Mouse (Mus musculus) NIH3T3 (cell line): ENCODE results near the gene Hyls1.
"Not testable (repeated sequence)": the region's sequence is repeated elsewhere in the genome, so short reads cannot be mapped to it uniquely, and the experiment has no call there.

ENCODE experiments used
- DNase-seq: peaks from one replicate; pipeline ENCODE4 v3.0.0-alpha.2; 2012; ENCODE audit warnings: low read depth

Hyls1 gene

GRCm38 (mm10) chr9:35569571-35570534 is at the start of gene Hyls1, which contains the start of gene Pate2:
Gene Hyls1 (minus strand): TSS chr9:35570398.
Gene Pate2 (plus strand): TSS chr9:35570284.
- peak; percentile 96 for DNase-seq

GRCm38 (mm10) chr9:35616784-35617183 is 46.6 kb upstream of the Hyls1 start:
- not testable (repeated sequence) for DNase-seq

DNA sequence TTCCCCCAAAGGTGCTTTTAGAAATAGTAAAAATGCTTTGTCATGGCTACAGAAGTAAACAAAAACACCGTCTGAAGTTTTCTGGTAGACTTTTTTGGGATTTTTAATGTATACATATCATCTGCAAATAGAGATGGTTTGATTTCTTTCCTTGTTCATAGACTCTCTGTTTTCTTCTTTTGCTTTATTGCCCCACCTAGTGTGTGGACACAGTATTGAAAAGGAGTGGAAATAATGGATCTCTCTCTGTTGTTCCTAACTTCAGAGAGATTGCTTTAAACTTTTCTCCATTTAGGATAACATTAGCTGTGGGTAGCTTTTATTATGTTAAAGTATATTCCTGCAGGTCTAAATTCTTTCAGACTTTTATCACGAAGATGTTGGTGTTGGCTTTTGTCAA is 43.8 kb upstream of the Hyls1 start:
- peak; percentile 28 for DNase-seq

- DNase-seq, result no peak
These were observed 41.6 kb upstream of the Hyls1 start, which contains the start of gene Pate4 for GRCm38 (mm10) chr9:35611841-35612240. Gene Pate4 (minus strand): TSS chr9:35611941.

DNA sequence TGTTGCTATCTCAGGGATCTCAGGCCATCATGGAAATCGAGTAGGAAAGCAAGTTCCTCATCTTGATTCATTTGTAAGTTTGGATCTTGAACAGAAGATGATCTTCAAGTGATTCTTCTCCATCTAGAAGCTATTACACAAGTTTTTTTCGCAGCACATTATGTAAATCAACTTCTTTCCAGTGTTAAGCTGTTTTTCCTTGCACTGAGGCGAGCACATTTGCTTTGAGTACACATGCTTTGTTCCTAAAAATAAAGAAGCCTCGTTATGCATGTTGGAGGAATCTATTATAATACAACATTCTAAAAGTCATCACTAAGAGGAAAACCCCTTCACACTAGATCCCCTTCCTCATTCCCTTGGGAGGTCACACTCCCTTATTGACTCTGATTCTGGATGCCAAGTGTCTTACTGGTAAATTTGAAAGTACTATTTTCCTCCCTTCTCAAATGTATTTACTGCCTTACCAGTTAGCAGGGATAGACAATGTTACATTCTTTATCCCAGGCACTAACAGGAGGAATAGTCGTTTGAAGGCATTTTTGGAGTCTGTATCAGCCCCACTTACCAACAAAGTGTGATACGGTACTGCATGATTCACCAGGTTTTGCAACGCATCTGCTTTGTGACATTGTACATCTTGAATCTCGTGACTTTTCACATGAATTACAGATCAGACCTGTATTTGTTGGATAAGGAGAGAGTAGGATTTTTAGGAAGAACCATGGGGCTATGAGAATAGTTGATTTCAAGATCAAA is 37.6 kb upstream of the Hyls1 start:
- no peak for DNase-seq

DNA sequence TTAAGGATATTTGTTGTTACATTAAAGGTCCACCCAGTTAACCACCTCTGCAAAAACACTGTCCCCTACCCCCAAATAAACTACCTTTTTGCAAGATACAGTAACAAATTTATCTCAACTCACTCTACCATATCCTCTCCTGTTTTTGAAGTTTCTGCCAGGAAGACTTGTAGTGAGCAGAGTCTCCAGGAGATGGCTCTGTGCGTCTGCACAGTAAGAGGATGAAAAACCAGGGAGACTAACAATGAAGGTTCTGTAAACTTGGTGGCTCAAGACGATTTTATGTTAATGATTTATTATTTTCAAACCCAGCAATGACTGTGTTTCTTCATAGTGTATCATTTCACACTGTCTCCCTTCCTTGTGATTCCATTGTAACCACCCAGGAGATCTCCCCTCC is 22.7 kb upstream of the Hyls1 start:
- DNase-seq, result peak; percentile 68

- DNase-seq, result no peak
These were observed 17.5 kb upstream of the Hyls1 start for GRCm38 (mm10) chr9:35587674-35588073.

- no peak for DNase-seq
These were observed 4.2 kb upstream of the Hyls1 start for GRCm38 (mm10) chr9:35574416-35574815.

DNA sequence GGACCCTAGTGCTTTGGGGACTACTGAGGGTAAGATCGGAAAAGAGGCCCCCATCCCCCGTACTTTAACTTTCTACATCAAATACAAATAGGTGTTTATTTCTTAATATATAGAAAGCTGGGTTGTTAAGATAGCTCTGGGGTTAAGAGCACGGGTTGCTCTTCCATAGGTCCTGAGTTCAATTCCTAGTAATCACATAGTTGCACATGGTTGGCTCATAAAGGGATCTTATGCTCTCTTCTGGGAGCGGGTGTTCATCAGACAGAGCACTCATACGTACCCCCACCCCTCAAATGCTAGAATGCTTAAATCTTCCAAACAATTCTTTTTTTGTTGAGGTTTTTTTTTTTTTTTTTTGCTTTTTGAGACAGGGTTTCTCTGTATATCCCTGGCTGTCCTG is 465 bp upstream of the Hyls1 start:
- no peak for DNase-seq

GRCm38 (mm10) chr9:35567995-35568394 is 2.2 kb downstream of the Hyls1 start:
- DNase-seq, result no peak

- DNase-seq, result no peak
These were observed 5.5 kb downstream of the Hyls1 start for GRCm38 (mm10) chr9:35564536-35565240.

GRCm38 (mm10) chr9:35561583-35561982 is 8.6 kb downstream of the Hyls1 start:
- no peak for DNase-seq

DNA sequence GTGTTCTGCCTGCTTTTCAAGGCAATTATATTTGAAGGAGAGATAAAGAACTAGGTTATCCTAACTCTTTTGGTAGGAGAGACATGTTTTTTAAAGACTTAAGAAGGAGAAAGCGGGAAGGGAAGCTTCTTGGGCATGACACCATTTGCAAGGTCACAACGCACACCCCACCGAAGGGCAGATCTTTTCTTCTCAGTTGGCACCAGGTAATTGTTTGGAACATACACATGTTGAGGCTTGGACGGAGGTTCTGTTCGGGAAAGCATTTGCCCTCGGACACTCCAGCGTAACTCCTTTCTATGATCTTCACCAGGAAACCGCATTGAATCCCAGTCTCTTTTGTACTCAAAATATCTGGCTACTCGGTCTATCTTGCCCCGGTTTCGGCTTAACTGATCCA is 9.1 kb downstream of the Hyls1 start:
- DNase-seq, result no peak

- peak; percentile 84 for DNase-seq
These were observed 10.9 kb downstream of the Hyls1 start for GRCm38 (mm10) chr9:35559009-35559890.

GRCm38 (mm10) chr9:35558257-35559008 is 11.8 kb downstream of the Hyls1 start, which contains the start of the genes Ddx25 and Pus3:
Gene Ddx25 (minus strand): TSS chr9:35558528.
Gene Pus3 (plus strand): TSS chr9:35558595.
- DNase-seq, result no peak

DNA sequence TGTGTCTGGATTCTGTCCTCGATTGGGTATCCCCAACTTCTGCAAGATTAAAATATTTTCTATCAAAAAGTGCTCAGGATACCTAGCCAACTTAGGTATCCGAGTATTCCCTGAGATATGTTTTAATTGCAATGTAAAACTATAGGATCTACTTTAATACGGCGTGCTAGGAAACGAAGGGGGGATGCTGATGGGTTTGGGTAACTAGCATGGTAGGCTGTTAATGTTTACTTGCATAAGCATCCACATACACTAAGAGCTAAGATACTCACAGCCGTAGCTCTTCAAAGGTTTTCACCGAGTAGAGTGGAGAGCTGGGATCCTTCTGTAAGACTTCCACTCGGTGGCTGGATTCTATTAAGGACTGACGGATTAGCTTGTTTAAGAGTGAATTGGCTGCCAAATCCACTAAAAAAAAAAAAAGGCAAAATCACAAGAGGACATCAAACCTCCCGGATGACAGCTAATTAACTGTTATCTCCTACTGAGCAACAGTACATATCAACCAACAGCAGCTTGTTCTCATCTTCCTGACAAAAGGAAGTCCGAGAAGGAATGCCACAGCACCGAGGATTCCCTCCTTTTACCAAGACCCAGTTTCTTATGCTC is 13.6 kb downstream of the Hyls1 start:
- no peak for DNase-seq

DNA sequence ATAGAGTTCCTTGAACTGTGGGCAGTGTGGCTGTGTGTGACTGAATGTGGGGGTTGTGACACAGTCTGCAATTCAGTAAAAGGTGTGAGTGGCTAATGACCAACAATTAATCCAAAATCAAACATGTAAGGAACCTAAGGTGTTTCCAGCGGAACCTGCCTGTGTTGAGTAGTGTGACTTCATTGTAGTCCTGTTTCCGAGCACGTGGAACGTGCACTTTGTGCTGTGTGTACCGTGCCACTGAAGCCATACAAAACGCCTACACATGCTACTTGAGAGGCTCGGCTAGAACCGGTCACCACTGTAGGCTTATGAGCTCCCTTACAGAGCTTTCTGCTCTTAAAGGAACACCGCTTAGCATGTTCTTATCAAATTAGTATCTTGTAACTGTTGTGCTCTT is 21.7 kb downstream of the Hyls1 start:
- DNase-seq, result no peak

- no peak for DNase-seq
These were observed 23.5 kb downstream of the Hyls1 start for GRCm38 (mm10) chr9:35546745-35547144.

DNA sequence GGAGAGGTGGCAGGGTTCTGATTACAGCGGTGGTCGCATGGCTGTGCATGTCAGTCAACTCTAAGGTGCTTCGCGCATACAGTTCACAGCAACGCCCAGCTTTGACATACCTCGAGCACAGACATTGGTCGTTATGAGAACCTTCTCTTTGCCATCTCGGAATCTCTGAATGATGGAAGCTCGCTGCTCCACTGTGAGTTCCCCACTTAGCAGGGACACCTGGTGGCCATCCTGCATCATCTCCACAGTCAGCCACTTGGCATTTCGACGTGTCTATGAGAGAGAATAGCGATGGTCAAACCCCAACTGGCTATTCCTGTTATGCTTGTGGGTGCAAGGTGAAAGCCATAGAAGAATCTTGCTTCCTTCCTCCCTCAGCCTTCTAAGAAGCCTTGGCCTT is 24.5 kb downstream of the Hyls1 start:
- no peak for DNase-seq

DNA sequence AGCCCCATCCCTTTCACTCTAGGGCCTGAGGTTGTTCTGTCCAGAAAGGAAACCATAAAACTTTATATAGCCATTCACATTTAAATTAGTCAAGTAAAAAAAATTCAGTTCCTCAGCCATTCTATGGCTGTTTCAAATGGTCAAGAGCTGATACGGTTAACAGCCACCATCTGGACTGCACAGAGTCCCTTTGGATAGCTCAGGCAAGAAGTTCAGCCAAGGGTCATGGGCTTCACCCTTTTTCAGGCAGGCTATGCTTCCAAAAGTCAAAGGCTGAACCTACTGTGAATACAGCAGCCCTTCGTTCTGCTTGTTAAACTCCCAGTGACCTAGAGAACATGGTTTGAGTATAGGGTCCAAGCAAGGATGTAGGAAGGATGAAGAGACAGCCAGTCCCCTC is 25.5 kb downstream of the Hyls1 start:
- DNase-seq, result no peak
